Mouse (Mus musculus): Measurements from ENCODE around the gene Slc6a12.

The Slc6a12 gene

DNA sequence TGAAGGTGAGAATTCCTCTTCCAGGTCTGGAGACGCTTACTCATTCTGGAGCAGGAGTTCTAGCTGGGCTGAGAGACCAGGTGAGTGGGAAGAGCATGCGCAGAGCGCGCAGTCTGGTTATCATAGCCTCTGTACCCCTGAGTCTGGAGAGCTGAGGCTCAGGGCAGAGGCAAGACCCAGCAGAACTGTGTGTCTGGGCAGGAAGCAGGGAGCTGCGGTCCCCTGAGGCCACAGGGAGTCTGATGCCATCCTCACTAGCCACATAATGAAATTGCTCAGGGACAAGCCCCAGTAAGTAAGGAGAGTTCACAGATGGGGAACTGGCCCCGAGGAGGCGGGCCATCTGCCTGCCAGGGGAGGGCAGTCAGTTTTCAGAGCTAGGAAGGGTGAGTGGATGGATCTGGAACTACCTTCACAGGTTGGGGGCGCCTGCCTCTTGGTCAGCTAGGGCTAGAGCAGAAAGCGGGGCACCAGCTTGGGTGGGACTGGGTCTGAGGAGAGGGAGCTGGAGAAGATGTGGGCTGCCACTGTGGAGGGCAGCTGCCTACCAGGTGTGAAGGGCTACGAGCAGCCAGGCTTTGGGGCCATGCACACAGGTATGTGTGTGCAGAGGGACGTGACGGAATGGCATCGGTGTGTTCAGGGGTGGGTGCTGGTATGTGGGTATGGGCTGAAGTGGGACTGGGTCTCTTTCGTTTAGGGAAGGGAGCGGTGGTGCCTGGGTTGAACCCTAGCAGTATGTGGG, at the start of gene Slc6a12:
Gene Slc6a12 (plus strand): TSS at position 51 of the 745 bp plus-strand sequence.
- in situ Hi-C loops (cut with MboI, MseI), result loop anchor here (5.0 kb wide), 1 partner anchor 76 kb away; no protein-coding TSS in a partner anchor

DNA sequence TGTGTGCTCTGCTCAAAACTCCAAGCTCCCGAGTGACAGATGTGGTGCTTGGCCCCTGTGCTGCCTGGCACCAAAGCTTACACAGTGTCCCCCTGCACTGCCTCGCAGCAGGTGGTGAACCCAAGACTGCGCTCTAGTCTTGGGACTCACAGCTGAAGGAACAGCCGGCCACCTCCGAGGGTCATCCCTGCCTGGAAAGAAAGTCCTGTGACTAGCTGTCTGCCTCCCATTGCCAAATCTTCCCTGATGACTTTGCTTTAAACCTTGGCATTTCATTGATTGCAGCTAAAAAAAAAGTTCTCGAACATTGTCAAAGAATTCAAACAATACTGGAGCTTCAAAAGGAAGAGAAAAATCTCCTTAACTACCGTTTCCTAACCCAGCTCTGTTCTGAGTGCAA, 43.6 kb upstream of the Slc6a12 start:
- in situ Hi-C loops (cut with MboI, MseI), result no loop called here

DNA sequence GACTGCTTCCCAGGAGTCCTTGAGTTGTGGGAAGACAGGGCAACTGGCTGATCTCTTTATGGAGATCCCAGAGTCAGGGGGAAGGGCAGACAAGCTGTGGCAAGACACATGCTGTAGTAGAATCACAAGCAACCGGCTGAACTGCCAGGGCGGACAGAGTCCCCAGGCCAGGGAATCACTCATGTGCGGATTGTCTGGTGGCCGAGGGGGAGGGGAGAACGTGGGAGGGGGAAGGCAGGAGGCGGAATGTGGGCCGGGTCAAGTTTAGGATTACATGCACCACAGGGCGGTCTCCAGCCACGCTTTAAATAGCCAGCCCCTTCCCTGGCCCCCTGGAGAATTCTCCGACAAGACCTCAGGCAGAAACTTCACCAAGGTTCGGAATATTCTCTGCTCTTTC, 42.9 kb upstream of the Slc6a12 start, which contains the start of gene Slc6a13:
Gene Slc6a13 (plus strand): TSS at position 274 of the 400 bp plus-strand sequence.
- in situ Hi-C loops (cut with MboI, MseI), result no loop called here

DNA sequence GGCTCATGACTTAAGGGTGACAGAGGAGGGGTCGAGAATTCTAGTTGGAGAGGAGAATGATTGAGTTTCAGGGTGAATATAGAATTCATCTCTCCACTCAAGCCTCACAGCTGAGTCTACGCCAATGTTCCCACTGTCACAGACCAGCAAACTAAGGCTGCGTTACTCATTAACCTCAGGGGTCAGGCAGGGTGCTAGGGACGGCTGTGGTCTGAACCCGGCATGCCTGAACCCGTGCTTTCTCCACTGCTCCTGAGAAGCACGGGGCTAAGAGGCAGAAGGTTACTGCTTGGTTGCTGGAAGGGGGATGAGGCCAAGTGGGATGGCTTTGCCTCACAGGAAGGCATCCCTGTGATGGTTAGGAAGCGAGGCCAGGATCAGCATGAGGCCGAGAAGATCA, 42.4 kb upstream of the Slc6a12 start:
- in situ Hi-C loops (cut with MboI, MseI), result no loop called here

- in situ Hi-C loops (cut with MboI, MseI), result no loop called here
Observed at GRCm38 (mm10) chr6:121303466-121304220, 39.2 kb upstream of the Slc6a12 start.

DNA sequence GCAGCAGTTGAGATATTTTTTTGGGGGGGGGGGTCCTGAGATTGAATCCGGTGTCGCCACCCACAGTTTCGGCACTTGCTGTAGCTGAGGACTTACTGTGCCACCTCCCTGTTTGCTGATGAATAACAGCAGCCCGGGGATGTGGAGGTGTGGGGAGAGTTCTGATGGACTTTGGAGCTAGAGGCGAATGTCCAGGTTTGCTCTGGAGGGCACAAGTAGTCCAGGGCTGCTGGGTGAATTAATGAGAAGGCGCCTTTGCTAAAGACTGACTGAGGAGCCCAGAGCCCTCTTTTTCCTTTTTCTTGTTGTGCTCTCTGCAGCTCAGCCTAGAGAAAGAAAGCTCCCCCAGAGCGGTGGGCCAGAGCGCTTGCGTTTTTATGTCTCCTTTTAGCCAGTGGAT, 38.2 kb upstream of the Slc6a12 start:
- in situ Hi-C loops (cut with MboI, MseI), result no loop called here

DNA sequence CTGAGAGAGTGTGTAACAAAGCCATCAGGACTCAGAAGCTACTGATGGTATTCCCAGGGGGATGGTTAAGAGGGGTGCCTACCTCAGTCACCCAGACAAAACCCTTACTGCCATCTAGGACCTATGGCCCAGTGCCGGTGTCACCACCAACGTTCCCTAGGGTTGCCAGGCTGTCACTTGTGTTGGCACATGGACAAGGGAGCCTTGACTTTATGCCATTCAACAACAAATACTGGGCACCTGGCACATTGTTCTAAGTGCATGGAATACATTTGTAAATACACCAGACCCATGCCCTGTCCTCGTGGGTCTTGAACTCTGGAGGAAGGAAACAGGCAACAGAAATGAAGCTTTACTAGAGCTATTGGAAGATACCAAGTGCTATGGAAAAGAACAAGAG, 37.3 kb upstream of the Slc6a12 start:
- in situ Hi-C loops (cut with MboI, MseI), result no loop called here

DNA sequence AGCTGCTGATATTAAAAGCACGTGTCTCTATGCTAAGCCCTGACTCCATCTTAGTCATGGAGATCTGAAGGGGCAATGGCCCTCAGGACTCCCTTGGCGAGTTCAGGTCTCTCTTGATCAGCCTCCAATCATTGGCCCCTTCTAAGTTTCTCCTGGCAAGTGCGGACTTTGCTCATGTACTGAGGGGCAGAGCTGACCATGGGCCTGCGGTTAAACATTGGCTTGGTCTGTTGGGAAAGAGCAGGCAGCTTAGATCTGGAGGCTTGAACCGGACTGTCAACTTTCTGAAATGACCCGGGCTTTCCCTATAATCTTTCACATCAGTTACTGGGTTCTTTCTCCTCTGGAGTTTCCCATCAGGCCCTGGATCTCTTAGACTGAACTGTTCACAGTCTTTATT, 31.9 kb upstream of the Slc6a12 start:
- in situ Hi-C loops (cut with MboI, MseI), result no loop called here

- in situ Hi-C loops (cut with MboI, MseI), result no loop called here
Observed at GRCm38 (mm10) chr6:121319099-121319498, 23.8 kb upstream of the Slc6a12 start.

DNA sequence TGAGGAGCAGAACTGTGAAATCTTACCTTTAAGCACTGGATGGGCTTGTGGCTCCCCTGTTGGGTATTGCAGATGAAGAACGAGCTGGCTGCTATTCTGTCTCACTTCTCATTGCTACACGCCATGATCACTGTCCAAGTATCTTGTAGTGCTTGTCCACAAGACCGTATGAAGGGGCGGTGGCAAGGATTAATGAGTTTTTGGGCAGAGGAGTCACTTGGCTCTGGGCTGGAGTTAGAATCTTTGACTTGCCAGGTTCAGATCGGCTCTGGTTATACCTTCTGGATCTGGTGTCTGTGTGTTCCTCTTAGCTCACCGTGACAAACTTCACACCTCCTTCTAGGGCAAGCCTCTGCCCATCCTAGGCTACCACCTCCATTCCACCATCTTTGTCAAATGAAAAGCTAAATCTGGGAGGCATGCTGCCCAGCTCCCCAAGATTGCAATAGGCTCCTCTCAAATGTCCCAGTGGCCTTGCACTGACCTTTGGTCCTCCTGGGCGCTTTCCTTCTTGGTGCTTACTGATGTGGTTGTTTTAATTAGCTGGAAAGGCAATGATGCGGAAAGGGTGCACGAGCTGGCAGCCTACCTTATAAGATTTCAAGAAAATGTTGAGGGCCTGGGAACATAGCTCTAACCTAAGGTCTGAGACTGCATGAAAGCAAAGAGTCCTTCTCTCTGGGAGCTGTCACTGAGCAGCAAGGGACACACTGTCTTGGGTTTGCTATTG, 20.3 kb upstream of the Slc6a12 start:
- in situ Hi-C loops (cut with MboI, MseI), result no loop called here

DNA sequence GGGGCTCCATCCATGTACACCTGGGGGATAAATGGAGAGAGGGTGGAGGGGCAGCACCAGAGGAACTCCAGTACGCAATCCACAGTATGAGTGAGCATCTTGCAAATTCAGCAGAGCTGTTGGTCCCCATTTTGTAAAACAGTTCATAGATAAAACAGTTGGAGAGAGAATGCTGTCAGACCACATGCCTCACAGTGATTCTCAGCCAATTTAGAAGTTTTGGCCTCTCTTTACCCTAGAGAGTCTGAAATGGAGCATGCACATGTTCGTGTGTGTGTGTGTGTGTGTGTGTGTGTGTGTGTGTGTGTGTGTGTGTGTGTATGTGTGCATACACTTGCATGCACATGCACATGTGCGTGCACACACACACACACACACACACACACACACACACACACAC, 17.6 kb upstream of the Slc6a12 start:
- in situ Hi-C loops (cut with MboI, MseI), result no loop called here

DNA sequence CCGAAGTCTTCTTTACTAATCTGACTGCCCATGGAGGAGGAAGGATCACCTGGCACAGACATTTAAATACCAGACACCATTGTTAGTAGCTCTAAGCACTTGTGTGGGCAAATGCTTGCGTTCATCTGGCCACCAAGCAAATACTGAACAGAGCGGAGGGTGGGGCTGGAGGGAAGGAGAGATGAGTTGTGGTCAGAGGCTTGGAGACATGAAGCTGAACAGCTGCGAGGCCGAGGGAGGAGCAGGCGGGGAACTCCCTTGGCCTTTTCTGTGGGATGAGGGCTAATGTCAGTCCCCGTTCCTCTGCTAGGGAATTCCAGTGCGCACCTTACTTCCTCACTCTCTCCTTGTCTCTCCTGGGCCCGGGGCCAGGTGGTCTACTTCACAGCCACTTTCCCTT, 17.1 kb upstream of the Slc6a12 start:
- in situ Hi-C loops (cut with MboI, MseI), result no loop called here

DNA sequence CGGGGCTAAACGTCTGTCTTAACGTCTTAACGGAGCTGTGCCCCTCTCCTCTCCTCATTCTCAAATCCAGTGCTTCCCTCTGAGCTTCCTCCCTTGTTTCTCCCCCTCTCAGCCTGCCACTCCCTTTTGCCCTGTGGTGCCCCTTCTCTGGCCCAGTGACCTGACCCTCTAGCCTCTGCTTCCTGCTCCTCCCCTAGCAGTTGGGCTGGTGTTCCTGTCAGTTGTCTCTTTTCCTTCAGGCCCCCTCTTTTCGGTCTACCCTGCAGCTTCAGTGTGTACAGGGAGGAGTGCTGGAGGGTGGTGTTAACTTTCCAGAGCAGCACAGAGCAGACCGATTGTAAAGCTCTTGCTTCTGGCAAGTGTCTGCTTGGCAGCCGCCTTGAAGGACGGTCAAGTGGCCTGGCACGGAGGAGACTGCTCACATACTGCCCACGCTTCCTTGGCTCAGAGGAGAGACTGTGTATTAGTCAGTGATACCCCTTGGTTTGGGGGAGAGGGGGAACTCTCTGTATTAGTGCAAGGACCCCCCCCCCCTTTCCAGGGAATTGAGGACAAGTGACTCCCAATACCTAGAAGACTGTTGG, 16.3 kb upstream of the Slc6a12 start:
- in situ Hi-C loops (cut with MboI, MseI), result no loop called here

GRCm38 (mm10) chr6:121328417-121328884, 14.4 kb upstream of the Slc6a12 start:
- in situ Hi-C loops (cut with MboI, MseI), result no loop called here

- in situ Hi-C loops (cut with MboI, MseI), result loop anchor here (5.0 kb wide), 1 partner anchor 197 kb away; no protein-coding TSS in a partner anchor
Observed at GRCm38 (mm10) chr6:121329848-121330508, 12.9 kb upstream of the Slc6a12 start.

DNA sequence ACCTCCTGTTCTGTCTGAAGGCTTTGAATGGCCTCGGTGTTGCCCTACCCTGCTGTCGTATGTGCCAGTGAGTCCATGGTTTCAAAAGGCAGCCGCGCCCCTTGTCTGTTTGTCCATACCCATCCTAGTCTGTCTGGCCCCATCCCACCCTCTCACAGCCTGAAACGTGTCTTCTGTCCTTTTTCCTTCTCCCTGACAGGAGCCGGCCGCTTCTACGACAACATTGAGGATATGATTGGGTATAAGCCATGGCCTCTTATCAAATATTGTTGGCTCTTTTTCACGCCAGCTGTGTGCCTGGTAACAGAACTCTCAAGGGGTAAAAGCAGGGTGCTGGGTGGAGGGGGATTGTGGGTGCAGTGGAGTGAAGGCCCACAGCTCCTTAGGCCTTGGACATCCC, 7.0 kb upstream of the Slc6a12 start:
- in situ Hi-C loops (cut with MboI, MseI), result no loop called here

GRCm38 (mm10) chr6:121336558-121336957, 6.3 kb upstream of the Slc6a12 start:
- in situ Hi-C loops (cut with MboI, MseI), result no loop called here

- in situ Hi-C loops (cut with MboI, MseI), result no loop called here
Observed at GRCm38 (mm10) chr6:121337229-121337628, 5.6 kb upstream of the Slc6a12 start.

GRCm38 (mm10) chr6:121337770-121338518, 4.9 kb upstream of the Slc6a12 start:
- in situ Hi-C loops (cut with MboI, MseI), result no loop called here

GRCm38 (mm10) chr6:121338519-121338896, 4.4 kb upstream of the Slc6a12 start:
- in situ Hi-C loops (cut with MboI, MseI), result no loop called here

All from regulatory T cell (primary cell).